Mouse (Mus musculus) liver, adult 2 months (tissue): Measurements from ENCODE around the gene Fnip1. TPM values are rescaled to one million over a fixed set of nuclear protein-coding genes. Genes with fewer than 3 reads are reported as not detected.
A peak's percentile ranks its signal among the peaks of the same experiment; 100 is the strongest.

Experiments used
- DNase-seq: peaks from one replicate; pipeline ENCODE4 v3.0.0-alpha.2; 2011; ENCODE audit warnings: low read depth, low spot score; ENCODE audit errors: extremely low read depth
- H3K27ac ChIP-seq: fragments of 200-500 bp; replicated peaks from 2 replicates; pipeline ENCODE4 v1.5.1; 2012; ENCODE audit warnings: low read depth, mild to moderate bottlenecking, control low read depth, inconsistent platforms, low read length; ENCODE audit not compliant: insufficient read depth
- H3K27me3 ChIP-seq: fragments of 200-500 bp; 2 replicates; pipeline ENCODE4 v1.6.1; 2012; ENCODE audit warnings: mild to moderate bottlenecking, moderate library complexity, low read length, inconsistent platforms; ENCODE audit not compliant: control insufficient read depth, insufficient read depth
- H3K36me3 ChIP-seq: fragments of 200-500 bp; 2 replicates; pipeline ENCODE4 v1.6.1; 2012; ENCODE audit warnings: low read length, inconsistent platforms; ENCODE audit not compliant: control insufficient read depth, insufficient read depth
- H3K4me1 ChIP-seq: fragments of 200-500 bp; 2 replicates; pipeline ENCODE4 v1.6.1; 2011; ENCODE audit warnings: low read length; ENCODE audit not compliant: control insufficient read depth, insufficient read depth
- H3K4me3 ChIP-seq: fragments of 200-500 bp; 2 replicates; pipeline ENCODE4 v1.5.1; 2011; ENCODE audit warnings: low read depth, mild to moderate bottlenecking, control low read depth, low read length, moderate library complexity; ENCODE audit not compliant: insufficient read depth
- H3K79me2 ChIP-seq: fragments of 200-500 bp; 2 replicates; pipeline ENCODE4 v1.6.1; 2012; ENCODE audit warnings: inconsistent platforms, mild to moderate bottlenecking, low read length, moderate library complexity; ENCODE audit not compliant: control insufficient read depth, insufficient read depth
- H3K9ac ChIP-seq: fragments of 200-500 bp; 2 replicates; pipeline ENCODE4 v1.6.1; 2012; ENCODE audit warnings: low read depth, mild to moderate bottlenecking, control low read depth, inconsistent platforms, low read length
- CTCF ChIP-seq: fragments of 200-500 bp; IDR thresholded peaks from 2 replicates; pipeline ENCODE4 v1.5.1; 2011; ENCODE audit warnings: low read depth, low read length, control low read depth
- POLR2A ChIP-seq: fragments of 200-500 bp; IDR thresholded peaks from 2 replicates; pipeline ENCODE4 v1.6.1; 2011; ENCODE audit warnings: low read length, control low read depth; ENCODE audit not compliant: insufficient read depth; ENCODE audit errors: extremely low read depth
- WGBS: fragments of 180-500 bp; shearing (Covaris S2); methylation state at CpG from one replicate; pipeline ENCODE4 v1.1.7; 2018; 5-methylcytosine and 5-hydroxymethylcytosine counted together
- polyA plus RNA-seq: library from polyadenylated mRNA; depleted of rRNA; stranded (reverse); fragments of >200 nt; gene quantifications from 2 replicates; pipeline ENCODE4 v1.2.3, GENCODE M21; 2012
- total RNA-seq: library from RNA; depleted of rRNA; stranded (reverse); fragments of >200 nt; gene quantifications from 2 replicates; pipeline ENCODE4 v1.2.3, GENCODE M21; 2014

The Fnip1 gene
- total and polyA plus RNA-seq, 2 experiments = 2.3 to 42.5 TPM

- Histone ChIP-seq H3K4me1 (no peaks in the 10 kb centered on the region), H3K36me3 (peaks cover 45% of the 10 kb centered on the region), H3K9ac (no peak overlapping the region), H3K4me3 (no peak overlapping the region), H3K27ac (no peak overlapping the region), H3K27me3 (no peaks in the 10 kb centered on the region), H3K79me2 (no peaks in the 10 kb centered on the region)
- TF ChIP-seq POLR2A (no peak), CTCF (no peak)
- WGBS = 95% methylated on average over 5 of the region's 5 CpGs
- DNase-seq = no peak
Measured at GRCm38 (mm10) chr11:54499838-54500237, 61.8 kb downstream of the Fnip1 start.

DNA sequence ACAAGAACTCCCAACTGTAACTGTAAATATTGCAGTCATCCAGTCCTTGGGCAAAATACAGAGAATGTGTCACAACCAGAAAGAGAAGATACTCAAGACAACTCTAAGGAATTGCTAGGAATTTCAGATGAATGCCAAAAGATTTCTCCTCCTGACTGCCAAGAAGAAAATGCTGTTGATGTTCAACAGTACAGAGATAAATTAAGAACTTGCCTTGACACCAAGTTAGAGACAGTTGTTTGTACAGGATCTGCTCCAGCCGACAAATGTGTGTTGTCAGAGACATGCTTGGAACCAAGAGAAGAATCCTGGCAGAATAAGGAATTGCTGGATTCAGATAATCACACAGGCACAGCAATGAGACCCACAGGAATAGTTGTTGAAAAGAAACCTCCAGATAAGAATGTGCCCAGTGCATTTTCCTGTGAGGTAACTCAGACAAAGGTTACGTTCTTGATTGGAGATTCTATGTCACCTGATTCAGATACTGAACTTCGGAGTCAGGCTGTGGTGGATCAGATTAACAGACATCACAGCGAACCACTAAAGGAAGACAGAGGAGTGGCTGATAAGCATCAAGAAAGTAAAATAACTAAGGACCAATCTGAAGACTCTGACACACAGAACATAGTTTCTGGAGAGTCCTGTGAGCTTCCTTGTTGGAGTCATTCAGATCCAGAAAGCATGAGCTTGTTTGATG lies 64.7 kb downstream of the Fnip1 start:
- no peak overlapping the region for H3K27ac ChIP-seq
- peaks cover 2% of the 10 kb centered on the region; the same call in 1 of the 2 replicates for H3K79me2 ChIP-seq
- H3K4me1 ChIP-seq = no peaks in the 10 kb centered on the region
- no peaks in the 10 kb centered on the region for H3K27me3 ChIP-seq
- TF ChIP-seq CTCF (no peak), POLR2A (no peak)
- peaks cover 48% of the 10 kb centered on the region for H3K36me3 ChIP-seq
- WGBS = 61% methylated on average over 4 of the region's 4 CpGs
- peak; percentile 30 for DNase-seq
- no peak overlapping the region for H3K4me3 ChIP-seq
- no peak overlapping the region for H3K9ac ChIP-seq

DNA sequence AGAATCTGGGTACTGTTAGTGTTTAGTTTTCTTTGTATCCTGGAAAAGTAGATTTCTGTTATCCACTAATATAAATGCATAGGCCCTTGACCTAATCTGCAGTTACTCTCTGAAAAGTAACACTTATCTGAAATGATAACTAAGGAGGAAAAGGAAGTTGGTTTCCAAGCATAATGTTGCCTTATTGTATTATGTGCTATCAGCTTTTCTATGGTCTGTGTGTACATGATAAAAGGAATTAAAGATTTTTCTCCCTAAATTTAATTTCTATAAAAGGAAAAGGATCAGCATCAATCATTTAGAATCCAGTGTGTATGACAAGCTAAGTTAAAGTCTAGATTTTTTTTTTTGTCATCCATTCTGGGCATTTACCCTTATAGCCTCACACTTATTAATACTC lies 75.6 kb downstream of the Fnip1 start:
- no peak for DNase-seq

GRCm38 (mm10) chr11:54521927-54522528 lies 84.0 kb downstream of the Fnip1 start:
- Histone ChIP-seq H3K4me3 (peak overlapping the region; percentile 73), H3K27me3 (no peaks in the 10 kb centered on the region), H3K27ac (peak overlapping the region; percentile 85), H3K79me2 (peaks cover 3% of the 10 kb centered on the region; the same call in 1 of the 2 replicates), H3K36me3 (no peaks in the 10 kb centered on the region), H3K9ac (peak overlapping the region; percentile 79), H3K4me1 (peaks cover 3% of the 10 kb centered on the region; the same call in 1 of the 2 replicates)
- DNase-seq = peak; percentile 43
- 1% methylated on average over 18 of the region's 18 CpGs for WGBS
- TF ChIP-seq CTCF (no peak), POLR2A (no peak)

More for the DNA sequence above, 75.6 kb downstream of the Fnip1 start:
- no peaks in the 10 kb centered on the region for H3K27me3 ChIP-seq
- H3K9ac ChIP-seq = no peak overlapping the region
- no peak overlapping the region for H3K4me3 ChIP-seq
- no peaks in the 10 kb centered on the region for H3K4me1 ChIP-seq
- H3K79me2 ChIP-seq = no peaks in the 10 kb centered on the region
- no peak for TF ChIP-seq POLR2A
- TF ChIP-seq CTCF = no peak
- H3K36me3 ChIP-seq = peaks cover 33% of the 10 kb centered on the region
- H3K27ac ChIP-seq = no peak overlapping the region

GRCm38 (mm10) chr11:54522529-54523430 lies 84.8 kb downstream of the Fnip1 start, which contains the start of gene Rapgef6:
Rapgef6 (plus strand) TSS chr11:54522847.
- Histone ChIP-seq H3K27me3 (no peaks in the 10 kb centered on the region), H3K4me1 (peaks cover 3% of the 10 kb centered on the region; the same call in 1 of the 2 replicates), H3K27ac (peak within 1 kb of the TSS; percentile 85), H3K36me3 (no peaks in the 10 kb centered on the region), H3K9ac (peak within 1 kb of the TSS; percentile 87), H3K79me2 (peaks cover 3% of the 10 kb centered on the region; the same call in 1 of the 2 replicates), H3K4me3 (peak within 1 kb of the TSS; percentile 83)
- WGBS = under 1% methylated on average over 73 of the region's 73 CpGs
- no peak for TF ChIP-seq CTCF
- TF ChIP-seq POLR2A = peak; percentile 94
- peak; percentile 93 for DNase-seq
